Comparison of ENCODE assay signal across 20 mouse cellular contexts in genomic region chr4:102685045-102685444, GRCm38 (mm10). TPM values are rescaled to one million over a fixed set of nuclear protein-coding genes. Genes with fewer than 3 reads are reported as not detected.
DNase-seq lines count a peak whose midpoint lies in the region; ATAC-seq lines count a peak whose summit lies in the region.
"Had no signal": no experiment of that assay in that cellular context is flagged by ENCODE, and none has a peak within 500 bp of the region (broad histone marks: within the 10 kb centered on the region; RNA-seq: fewer than 3 reads in every experiment).

No protein-coding gene starts in this region.

- H3K4me3 ChIP-seq in lung, embryonic 16.5 days (ENCODE audit: low read length): no peak overlapping the region
- H3K4me3 ChIP-seq: embryonic facial prominence, embryonic 10.5 days; erythroblast, embryonic 14.5 days; liver, embryonic 13.5 days; midbrain, embryonic 15.5 days had no signal

- H3K27ac ChIP-seq in lung, embryonic 16.5 days (ENCODE audit: low read length): no peak overlapping the region
- H3K27ac ChIP-seq: embryonic facial prominence, embryonic 10.5 days; hindbrain, postnatal 0 days; liver, embryonic 13.5 days; midbrain, embryonic 15.5 days had no signal

- peak; percentile 61 for DNase-seq in layer of hippocampus, adult 11-12 months (ENCODE audit: low spot score)
- no peak for DNase-seq in layer of hippocampus, adult 9-10 months (ENCODE audit: low spot score)
- peak; percentile 66 for DNase-seq in layer of hippocampus, adult 9-11 months
- peak; percentile 9 for DNase-seq in telencephalon, adult 2 months (ENCODE audit: low read depth, low spot score)
- DNase-seq in left cerebral cortex, postnatal 25 days (ENCODE audit: low spot score in 2 of 2): no peak
- DNase-seq: adrenal gland, postnatal 10 days; cerebellum, postnatal 10 days; gastrocnemius, postnatal 25 days; kidney, adult 8-10 months; kidney, postnatal 4 days; liver, embryonic 13.5 days; right cerebral cortex, postnatal 14 days had no signal

- 43% methylated on average over 1 of the region's 1 CpGs for WGBS in lung, embryonic 16.5 days

- H3K27me3 ChIP-seq in lung, embryonic 16.5 days (ENCODE audit: control insufficient read depth, insufficient read depth, low read depth, low read length): no peaks in the 10 kb centered on the region
- H3K27me3 ChIP-seq: liver, embryonic 13.5 days; midbrain, embryonic 15.5 days had no signal

- no peak overlapping the region for H3K9ac ChIP-seq in lung, embryonic 16.5 days (ENCODE audit: low read length)
- H3K9ac ChIP-seq: liver, embryonic 13.5 days; midbrain, embryonic 15.5 days had no signal

- 0 out of 2 replicates have a peak, but pooled peaks have one; percentile 23 for ATAC-seq in lung, embryonic 16.5 days (ENCODE audit: low read depth)
- ATAC-seq in activated CD4-positive, CD25-positive, alpha-beta regulatory T cell, adult 4 months: no peak
- ATAC-seq: CD4-positive, CD25-positive, alpha-beta regulatory T cell, adult 4 months; forebrain, embryonic 16.5 days; hindbrain, postnatal 0 days; midbrain, embryonic 15.5 days had no signal

- no peaks in the 10 kb centered on the region for H3K36me3 ChIP-seq in lung, embryonic 16.5 days (ENCODE audit: control insufficient read depth, insufficient read depth, low read length)
- H3K36me3 ChIP-seq: embryonic facial prominence, embryonic 10.5 days; liver, embryonic 13.5 days; midbrain, embryonic 15.5 days had no signal

- H3K4me2 ChIP-seq in lung, embryonic 16.5 days (ENCODE audit: low read depth, low read length): no peak overlapping the region
- H3K4me2 ChIP-seq: liver, embryonic 13.5 days; midbrain, embryonic 15.5 days had no signal

- H3K4me1 ChIP-seq in lung, embryonic 16.5 days (replicated peaks; ENCODE audit: control insufficient read depth, insufficient read depth, low read length): no peaks in the 10 kb centered on the region
- H3K4me1 ChIP-seq: embryonic facial prominence, embryonic 10.5 days; liver, embryonic 13.5 days; midbrain, embryonic 15.5 days had no signal

- H3K9me3 ChIP-seq in lung, embryonic 16.5 days (ENCODE audit: control insufficient read depth, low read length): peaks cover 2% of the 10 kb centered on the region; the same call in 1 of the 2 replicates
- H3K9me3 ChIP-seq: liver, embryonic 13.5 days; midbrain, embryonic 15.5 days had no signal

- intact Hi-C loops in left cerebral cortex, postnatal 25 days (cut with DNase I): no loop called here

RNA-seq across cellular contexts. Expression of gene Sgip1, which starts 56.1 kb away (rescaled TPM):
- polyA plus RNA-seq in lung, embryonic 16.5 days (2015; fragmentation: Nextera tagmentation; extraction: Ambion mirVana): 7.5 and 8.2 TPM in 2 replicates
- polyA plus RNA-seq in activated CD4-positive, CD25-positive, alpha-beta regulatory T cell, adult 4 months (2017; shearing (Covaris generic)): 1 to 10 TPM in 1 of 2 experiments, under 1 TPM in 1; 0.96 to 1.4 TPM
- 100 to 1,000 TPM; 293 to 306 TPM for total RNA-seq in left cerebral cortex, postnatal 25 days (2021)
- polyA plus RNA-seq: erythroblast, embryonic 14.5 days had no signal

Comparison
In these comparisons a context has a peak if more than half of its experiments do, and no peak if none do; other contexts are left out.
1. DNase-seq: peak in layer of hippocampus, adult 11-12 months (single experiment), layer of hippocampus, adult 9-11 months (single experiment) and telencephalon, adult 2 months (single experiment); none in layer of hippocampus, adult 9-10 months (single experiment) and left cerebral cortex, postnatal 25 days (0 of 2).